Mouse (Mus musculus) heart, postnatal 0 days (tissue): ENCODE data around the gene Cavin4. TPM values are rescaled to one million over a fixed set of nuclear protein-coding genes. Genes with fewer than 3 reads are reported as not detected.

Source experiments
- ATAC-seq: fragments of 200-750 bp; cut with Nextera tagmentation; 2 replicates; pipeline ENCODE4 v1.8.0; 2017; ENCODE audit warnings: low read depth, moderate number of reproducible peaks, moderate library complexity; ENCODE audit not compliant: insufficient read depth
- DNase-seq: peaks from one replicate; pipeline ENCODE4 v3.0.0-alpha.2; 2016; ENCODE audit warnings: low spot score
- H3K27ac ChIP-seq: fragments of 300-500 bp; sonication (generic); 2 replicates; pipeline ENCODE4 v1.5.1; 2014; ENCODE audit warnings: low read depth, mild to moderate bottlenecking
- H3K27me3 ChIP-seq: fragments of 300-500 bp; sonication (generic); 2 replicates; pipeline ENCODE4 v1.6.1; 2014; ENCODE audit warnings: low read length, mixed read lengths; ENCODE audit not compliant: control insufficient read depth, insufficient read depth
- H3K36me3 ChIP-seq: fragments of 300-500 bp; sonication (generic); replicated peaks from 2 replicates; pipeline ENCODE4 v1.6.1; 2014; ENCODE audit warnings: low read length, mixed read lengths; ENCODE audit not compliant: control insufficient read depth, insufficient read depth
- H3K4me1 ChIP-seq: fragments of 300-500 bp; sonication (generic); 2 replicates; pipeline ENCODE4 v1.6.1; 2014; ENCODE audit warnings: antibody characterized with exemption; ENCODE audit not compliant: control insufficient read depth, insufficient read depth
- H3K4me2 ChIP-seq: fragments of 300-500 bp; sonication (generic); 2 replicates; pipeline ENCODE4 v1.6.1; 2014; ENCODE audit warnings: low read depth, mild to moderate bottlenecking, low read length, moderate library complexity
- H3K4me3 ChIP-seq: fragments of 300-500 bp; sonication (generic); 2 replicates; pipeline ENCODE4 v1.5.1; 2014; ENCODE audit warnings: low read depth, low read length
- H3K9ac ChIP-seq: fragments of 300-500 bp; sonication (generic); replicated peaks from 2 replicates; pipeline ENCODE4 v1.6.1; 2014; ENCODE audit warnings: low read depth, low read length, mixed read lengths
- H3K9me3 ChIP-seq: fragments of 300-500 bp; sonication (generic); replicated peaks from 2 replicates; pipeline ENCODE4 v1.6.1; 2016; ENCODE audit warnings: low read length; ENCODE audit not compliant: control insufficient read depth
- CTCF ChIP-seq: IDR thresholded peaks from 2 replicates; pipeline ENCODE4 v1.5.1; 2016; ENCODE audit warnings: antibody characterized with exemption, control low read depth, low read depth
- EP300 ChIP-seq: IDR thresholded peaks from 2 replicates; pipeline ENCODE4 v1.6.1; 2016; ENCODE audit warnings: antibody characterized with exemption, low read depth
- WGBS: fragments of 180-500 bp; shearing (Covaris S2); extraction: QIAGEN DNeasy Blood & Tissue Kit; methylation state at CpG from one replicate; pipeline ENCODE4 v1.1.7; 2014; 5-methylcytosine and 5-hydroxymethylcytosine counted together
- polyA plus RNA-seq: library from polyadenylated mRNA; unstranded; fragments of >200 nt; fragmentation: Nextera tagmentation; extraction: Ambion mirVana; gene quantifications from 2 replicates; pipeline ENCODE4 v1.2.1, GENCODE M21; 2015
- total RNA-seq: library from RNA; depleted of rRNA; stranded (reverse); fragments of >200 nt; gene quantifications from 2 replicates; pipeline ENCODE4 v1.2.3, GENCODE M21; 2014; ENCODE audit warnings: low replicate concordance; rRNA removed

The Cavin4 gene
- total RNA-seq = 18.1 and 27.7 TPM in 2 replicates
- 25.0 and 27.7 TPM in 2 replicates for polyA plus RNA-seq

DNA sequence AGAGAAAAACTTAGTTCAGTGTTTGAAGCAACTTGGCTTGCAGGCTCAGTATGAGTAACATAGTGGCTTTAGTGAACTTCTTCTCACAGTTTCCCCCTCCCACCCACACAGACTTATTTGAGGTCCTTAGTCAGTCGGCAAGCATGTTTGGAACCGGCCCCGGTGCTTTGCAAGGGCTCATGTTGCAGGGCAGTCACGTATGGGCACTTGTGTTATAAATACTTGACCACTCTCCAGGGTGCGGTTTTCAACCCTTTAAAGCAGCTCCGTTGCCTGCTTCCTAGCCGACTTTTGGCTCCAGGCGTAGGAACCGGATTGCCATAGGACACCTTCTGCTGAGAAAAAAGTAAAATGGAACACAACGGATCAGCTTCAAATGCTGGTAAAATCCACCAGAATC lies at the start of gene Cavin4:
Gene Cavin4, plus strand, starts transcription at position 244 of the 400 bp plus-strand sequence.
- H3K4me3 ChIP-seq = peak within 1 kb of the TSS; percentile 39
- ATAC-seq = peak; percentile 88
- H3K9me3 ChIP-seq = no peaks in the 10 kb centered on the region
- peak within 1 kb of the TSS; percentile 60 for H3K9ac ChIP-seq
- H3K4me1 ChIP-seq = peaks cover 4% of the 10 kb centered on the region; the same call in 1 of the 2 replicates
- peak within 1 kb of the TSS; percentile 61 for H3K4me2 ChIP-seq
- no peak for TF ChIP-seq CTCF
- no peak for TF ChIP-seq EP300
- WGBS = 38% methylated on average over 10 of the region's 10 CpGs
- DNase-seq = peak; percentile 85
- H3K27ac ChIP-seq = peak within 1 kb of the TSS; percentile 88
- peaks cover 12% of the 10 kb centered on the region; the same call in 1 of the 2 replicates for H3K36me3 ChIP-seq
- no peaks in the 10 kb centered on the region for H3K27me3 ChIP-seq

DNA sequence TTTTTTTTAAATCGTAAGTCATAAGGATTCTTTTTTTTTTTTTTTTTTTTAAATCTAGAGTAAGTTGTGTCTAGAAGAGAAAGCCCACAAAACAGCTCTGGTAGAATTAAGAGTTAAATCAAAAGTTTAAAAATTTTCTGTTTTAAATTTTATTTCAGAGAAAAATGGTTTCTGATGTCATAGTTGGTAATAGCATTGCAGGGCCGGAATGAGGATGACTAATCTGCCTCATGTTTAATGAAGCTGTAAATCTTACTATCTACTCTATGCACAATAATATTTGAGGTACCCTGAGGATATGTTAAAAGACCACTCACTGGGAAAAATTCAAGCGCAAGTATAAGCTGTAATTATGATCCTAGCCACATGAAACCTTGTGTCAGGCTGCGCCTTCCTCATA lies 47.8 kb upstream of the Cavin4 start:
- Histone ChIP-seq H3K4me3 (no peak overlapping the region), H3K9me3 (no peaks in the 10 kb centered on the region), H3K4me1 (no peaks in the 10 kb centered on the region), H3K36me3 (no peaks in the 10 kb centered on the region), H3K27ac (no peak overlapping the region), H3K27me3 (no peaks in the 10 kb centered on the region), H3K4me2 (no peak overlapping the region), H3K9ac (no peak overlapping the region)
- WGBS = 93% methylated on average over 4 of the region's 4 CpGs
- ATAC-seq = no peak
- TF ChIP-seq CTCF = no peak
- no peak for TF ChIP-seq EP300
- no peak for DNase-seq

DNA sequence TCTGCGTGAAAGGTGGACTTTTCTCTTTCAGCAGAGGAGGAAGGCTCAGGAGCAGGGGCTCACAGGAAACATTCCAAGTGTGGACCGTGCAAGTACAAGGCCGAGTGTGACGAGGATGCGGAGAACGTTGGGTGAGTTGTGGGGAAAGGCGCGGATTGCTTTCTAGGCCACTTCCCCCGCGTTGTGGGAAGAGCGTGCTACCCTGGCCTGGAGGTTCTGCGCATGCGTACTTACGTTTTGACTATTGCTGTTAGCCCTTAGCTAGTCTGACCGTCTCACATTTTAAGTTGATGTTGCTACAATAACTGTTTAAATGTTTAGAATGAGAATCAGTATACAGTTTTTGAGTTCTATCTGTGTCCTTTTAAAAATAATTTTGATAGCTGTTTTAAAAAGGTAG lies 46.1 kb upstream of the Cavin4 start:
- DNase-seq (no peak), ATAC-seq (no peak)
- H3K27ac ChIP-seq = no peak overlapping the region
- no peaks in the 10 kb centered on the region for H3K4me1 ChIP-seq
- H3K9ac ChIP-seq = no peak overlapping the region
- TF ChIP-seq EP300 = no peak
- no peak for TF ChIP-seq CTCF
- no peaks in the 10 kb centered on the region for H3K9me3 ChIP-seq
- H3K4me3 ChIP-seq = no peak overlapping the region
- 94% methylated on average over 15 of the region's 15 CpGs for WGBS
- H3K27me3 ChIP-seq = no peaks in the 10 kb centered on the region
- no peaks in the 10 kb centered on the region for H3K36me3 ChIP-seq
- no peak overlapping the region for H3K4me2 ChIP-seq

DNA sequence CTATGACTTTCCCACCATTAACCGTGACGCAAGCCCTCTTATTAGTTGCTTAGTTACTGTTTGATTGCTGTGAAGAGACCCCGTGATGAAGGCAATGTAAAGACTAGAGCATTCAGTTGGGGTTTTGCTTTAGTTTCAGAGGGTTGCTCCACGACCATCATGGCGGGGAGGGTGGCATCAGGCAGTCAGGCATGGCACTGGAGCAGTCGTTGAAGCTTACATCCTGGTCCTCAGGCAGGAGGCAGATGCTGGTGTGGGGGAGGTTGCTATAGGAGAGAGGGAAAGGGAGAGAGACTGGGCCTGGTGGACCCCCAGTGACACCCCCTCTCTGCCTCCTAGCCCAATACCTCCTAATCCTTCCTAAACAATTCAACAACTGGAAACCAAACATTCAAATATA lies 43.2 kb upstream of the Cavin4 start:
- Histone ChIP-seq H3K27ac (no peak overlapping the region), H3K9me3 (no peaks in the 10 kb centered on the region), H3K27me3 (no peaks in the 10 kb centered on the region), H3K4me3 (no peak overlapping the region), H3K36me3 (no peaks in the 10 kb centered on the region), H3K4me2 (no peak overlapping the region), H3K9ac (no peak overlapping the region), H3K4me1 (no peaks in the 10 kb centered on the region)
- 92% methylated on average over 6 of the region's 6 CpGs for WGBS
- no peak for DNase-seq
- no peak for TF ChIP-seq EP300
- TF ChIP-seq CTCF = no peak
- ATAC-seq = no peak

DNA sequence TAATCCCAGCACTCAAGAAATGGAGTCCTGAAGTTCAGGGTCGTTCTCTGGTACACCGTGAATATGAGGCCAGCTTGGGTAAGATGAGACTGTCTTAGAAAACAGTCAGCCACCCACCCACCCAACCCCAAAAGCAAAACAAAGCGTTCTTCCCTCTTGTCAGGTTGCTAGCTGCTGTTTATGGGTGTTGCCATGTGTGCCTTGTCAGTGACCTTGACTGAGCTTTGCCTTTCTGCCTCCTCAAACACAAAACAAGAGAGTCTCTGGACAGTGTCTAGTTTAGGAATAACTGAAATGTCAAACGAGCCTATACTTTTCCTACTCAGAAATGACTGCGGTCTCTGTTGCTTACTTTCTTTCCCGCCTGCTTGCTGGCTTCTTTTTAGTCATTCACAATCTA lies 41.1 kb upstream of the Cavin4 start:
- H3K27ac ChIP-seq = no peak overlapping the region
- H3K27me3 ChIP-seq = no peaks in the 10 kb centered on the region
- H3K9me3 ChIP-seq = no peaks in the 10 kb centered on the region
- 75% methylated on average over 6 of the region's 6 CpGs for WGBS
- TF ChIP-seq CTCF (no peak), EP300 (no peak)
- DNase-seq (no peak), ATAC-seq (no peak; the same call in 1 of the 2 replicates)
- H3K9ac ChIP-seq = no peak overlapping the region
- H3K36me3 ChIP-seq = no peaks in the 10 kb centered on the region
- H3K4me1 ChIP-seq = no peaks in the 10 kb centered on the region
- no peak overlapping the region for H3K4me2 ChIP-seq
- no peak overlapping the region for H3K4me3 ChIP-seq

DNA sequence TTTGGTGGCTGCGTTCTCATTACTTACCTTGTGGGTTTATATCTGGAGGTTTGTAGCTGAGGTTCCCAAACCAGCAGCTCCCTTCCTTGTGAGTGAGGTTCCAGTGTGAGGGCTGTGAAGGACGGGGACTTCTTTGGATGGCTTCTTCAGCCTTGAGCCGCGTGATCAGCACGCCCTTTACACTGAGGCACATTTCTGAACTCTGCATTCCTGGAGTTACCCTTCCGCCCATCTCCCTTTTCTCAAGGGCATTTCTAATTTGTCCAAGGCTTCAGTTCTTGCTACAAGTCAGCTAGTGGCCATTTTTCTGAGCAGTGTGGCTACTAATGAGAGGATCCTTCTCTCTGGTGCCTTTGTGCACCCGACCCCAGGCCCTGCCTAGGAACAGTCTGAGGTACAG lies 40.4 kb upstream of the Cavin4 start:
- Histone ChIP-seq H3K36me3 (no peaks in the 10 kb centered on the region; the same call in 1 of the 2 replicates), H3K4me1 (no peaks in the 10 kb centered on the region), H3K27ac (no peak overlapping the region), H3K4me3 (no peak overlapping the region), H3K9me3 (no peaks in the 10 kb centered on the region), H3K27me3 (no peaks in the 10 kb centered on the region), H3K9ac (no peak overlapping the region), H3K4me2 (no peak overlapping the region)
- TF ChIP-seq EP300 (no peak), CTCF (no peak)
- 78% methylated on average over 7 of the region's 7 CpGs for WGBS
- ATAC-seq (no peak), DNase-seq (no peak)
